Mouse (Mus musculus) cerebellum, postnatal 10 days (tissue): ENCODE data around the gene Nodal.

Experiments
- DNase-seq, 2 experiments: peaks; one replicate each; pipeline ENCODE4 v3.0.0; 2021; ENCODE audit warnings: mixed read lengths in 2 of 2

Gene Nodal

GRCm38 (mm10) chr10:61417672-61418071 is at the start of gene Nodal:
Gene Nodal (plus strand): TSS chr10:61417972.
- DNase-seq: no peak

- DNase-seq: no peak
Measured at GRCm38 (mm10) chr10:61369755-61370154, 48.0 kb upstream of the Nodal start.

- no peak for DNase-seq
Measured at GRCm38 (mm10) chr10:61370273-61370979, 47.3 kb upstream of the Nodal start.

GRCm38 (mm10) chr10:61371884-61372584 is 45.7 kb upstream of the Nodal start:
- DNase-seq: peak; percentile 69 to 75

- peak; percentile 91 to 93 for DNase-seq
Measured at GRCm38 (mm10) chr10:61372585-61372923, 45.2 kb upstream of the Nodal start.

- DNase-seq: peak; percentile 51 to 58
Measured at GRCm38 (mm10) chr10:61374076-61374475, 43.7 kb upstream of the Nodal start.

GRCm38 (mm10) chr10:61374771-61375481 is 42.8 kb upstream of the Nodal start:
- no peak for DNase-seq

GRCm38 (mm10) chr10:61378050-61378449 is 39.7 kb upstream of the Nodal start:
- no peak for DNase-seq

GRCm38 (mm10) chr10:61378698-61379097 is 39.1 kb upstream of the Nodal start:
- no peak for DNase-seq

- no peak for DNase-seq
Measured at GRCm38 (mm10) chr10:61379340-61380040, 38.3 kb upstream of the Nodal start.

- peak; percentile 63 to 74 for DNase-seq
Measured at GRCm38 (mm10) chr10:61380186-61380585, 37.6 kb upstream of the Nodal start.

- DNase-seq: no peak
Measured at GRCm38 (mm10) chr10:61381823-61382222, 35.9 kb upstream of the Nodal start.

- peak; percentile 58 to 68 for DNase-seq
Measured at GRCm38 (mm10) chr10:61382281-61382731, 35.5 kb upstream of the Nodal start.

GRCm38 (mm10) chr10:61383021-61383714 is 34.6 kb upstream of the Nodal start, which contains the start of gene Pald1:
Gene Pald1 (minus strand): TSS chr10:61383530.
- DNase-seq: peak; percentile 84 to 87

- DNase-seq: no peak
Measured at GRCm38 (mm10) chr10:61383715-61384047, 34.1 kb upstream of the Nodal start.

- no peak for DNase-seq
Measured at GRCm38 (mm10) chr10:61385174-61385573, 32.6 kb upstream of the Nodal start.

GRCm38 (mm10) chr10:61386284-61386683 is 31.5 kb upstream of the Nodal start:
- no peak for DNase-seq

GRCm38 (mm10) chr10:61389020-61389419 is 28.8 kb upstream of the Nodal start:
- peak; percentile 42 to 60 for DNase-seq

GRCm38 (mm10) chr10:61390148-61390547 is 27.6 kb upstream of the Nodal start:
- no peak for DNase-seq

- no peak for DNase-seq
Measured at GRCm38 (mm10) chr10:61392584-61392983, 25.2 kb upstream of the Nodal start.

- DNase-seq: no peak
Measured at GRCm38 (mm10) chr10:61394476-61395136, 23.2 kb upstream of the Nodal start.

- DNase-seq: no peak
Measured at GRCm38 (mm10) chr10:61398125-61398524, 19.6 kb upstream of the Nodal start.
